Mouse (Mus musculus) stomach, embryonic 14.5 days (tissue): ENCODE results near the gene Spata31d1b. TPM values are rescaled to one million over a fixed set of nuclear protein-coding genes. Genes with fewer than 3 reads are reported as not detected.
"Not testable (repeated sequence)": the region's sequence is repeated elsewhere in the genome, so short reads cannot be mapped to it uniquely, and the experiment has no call there.

Experiments
- ATAC-seq: fragments of 200-750 bp; cut with Nextera tagmentation; 2 replicates; pipeline ENCODE4 v1.8.0; 2017; ENCODE audit warnings: low read depth, moderate TSS enrichment; ENCODE audit not compliant: insufficient number of reproducible peaks, insufficient read depth, low FRiP score
- H3K27ac ChIP-seq: fragments of 300-500 bp; sonication (generic); 2 replicates; pipeline ENCODE4 v1.5.1; 2014; ENCODE audit warnings: mild to moderate bottlenecking, low read length, moderate library complexity, mixed read lengths
- H3K27me3 ChIP-seq: fragments of 300-500 bp; sonication (generic); 2 replicates; pipeline ENCODE4 v1.6.1; 2014; ENCODE audit warnings: low read length, control low read depth, mixed read lengths; ENCODE audit not compliant: control insufficient read depth, insufficient read depth
- H3K36me3 ChIP-seq: fragments of 300-500 bp; sonication (generic); 2 replicates; pipeline ENCODE4 v1.6.1; 2014; ENCODE audit warnings: mild to moderate bottlenecking, control low read depth, low read length, moderate library complexity, mixed read lengths; ENCODE audit not compliant: control insufficient read depth, insufficient read depth
- H3K4me1 ChIP-seq: fragments of 300-500 bp; sonication (generic); 2 replicates; pipeline ENCODE4 v1.6.1; 2014; ENCODE audit warnings: low read length, control low read depth, mixed read lengths; ENCODE audit not compliant: control insufficient read depth, insufficient read depth
- H3K4me2 ChIP-seq: fragments of 300-500 bp; sonication (generic); replicated peaks from 2 replicates; pipeline ENCODE4 v1.6.1; 2014; ENCODE audit warnings: low read depth, low read length, control low read depth
- H3K4me3 ChIP-seq: fragments of 300-500 bp; sonication (generic); 2 replicates; pipeline ENCODE4 v1.5.1; 2014; ENCODE audit warnings: low read depth, low read length, control low read depth
- H3K9ac ChIP-seq: fragments of 300-500 bp; sonication (generic); replicated peaks from 2 replicates; pipeline ENCODE4 v1.6.1; 2014; ENCODE audit warnings: low read depth, mild to moderate bottlenecking, control low read depth, low read length, moderate library complexity, mixed read lengths
- H3K9me3 ChIP-seq: fragments of 300-500 bp; sonication (generic); 2 replicates; pipeline ENCODE4 v1.6.1; 2016; ENCODE audit warnings: low read depth, low read length, control low read depth; ENCODE audit not compliant: control insufficient read depth
- WGBS: fragments of 180-500 bp; shearing (Covaris S2); extraction: QIAGEN DNeasy Blood & Tissue Kit; methylation state at CpG from one replicate; pipeline ENCODE4 v1.1.7; 2014; 5-methylcytosine and 5-hydroxymethylcytosine counted together
- polyA plus RNA-seq: library from polyadenylated mRNA; unstranded; fragments of >200 nt; fragmentation: Nextera tagmentation; extraction: Ambion mirVana; gene quantifications from 2 replicates; pipeline ENCODE4 v1.2.1, GENCODE M21; 2014

Spata31d1b gene
- polyA plus RNA-seq, 1 experiment from 2014 or later = not detected

DNA sequence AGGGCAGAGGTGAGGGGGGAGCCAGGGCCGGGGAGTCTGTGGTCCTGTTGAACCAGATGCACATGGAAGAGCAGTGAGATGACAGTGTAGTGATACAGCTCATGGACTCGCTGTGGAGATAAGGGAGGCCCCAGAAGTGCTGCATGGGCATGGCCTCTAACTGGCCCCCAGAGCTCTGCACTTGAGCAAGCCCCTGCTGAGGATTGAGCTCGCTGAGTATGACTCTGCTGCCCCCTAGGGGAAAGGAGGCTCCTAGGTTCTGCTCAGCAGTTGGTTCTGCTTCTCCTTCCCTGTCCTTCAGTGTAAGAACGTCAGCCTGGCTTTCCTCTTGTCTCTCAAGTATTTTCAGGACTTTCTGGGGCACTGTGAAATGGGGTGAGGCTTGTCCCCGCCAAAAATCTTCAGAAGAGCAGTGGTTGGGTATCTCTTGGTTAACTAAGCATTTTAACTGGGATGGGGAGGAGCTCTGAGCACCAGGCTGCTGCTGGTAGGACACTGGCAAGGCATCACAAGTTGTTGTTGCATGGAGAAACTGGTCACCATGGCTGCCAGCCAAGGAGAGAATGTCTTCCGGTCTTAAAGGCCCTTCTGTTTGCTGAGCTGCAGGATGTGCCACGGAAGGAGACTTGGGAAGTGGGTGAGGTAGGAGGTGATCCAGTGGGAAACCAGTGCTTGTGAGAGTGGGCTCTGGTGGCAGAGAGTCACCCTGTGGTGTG is 16.5 kb downstream of the Spata31d1b start:
- Histone ChIP-seq H3K9ac (no peak overlapping the region), H3K27ac (no peak overlapping the region), H3K27me3 (no peaks in the 10 kb centered on the region), H3K4me2 (no peak overlapping the region), H3K36me3 (no peaks in the 10 kb centered on the region), H3K4me1 (no peaks in the 10 kb centered on the region), H3K4me3 (no peak overlapping the region), H3K9me3 (no peaks in the 10 kb centered on the region)
- peak; percentile 89 for ATAC-seq
- 22% methylated on average over 7 of the region's 7 CpGs for WGBS

DNA sequence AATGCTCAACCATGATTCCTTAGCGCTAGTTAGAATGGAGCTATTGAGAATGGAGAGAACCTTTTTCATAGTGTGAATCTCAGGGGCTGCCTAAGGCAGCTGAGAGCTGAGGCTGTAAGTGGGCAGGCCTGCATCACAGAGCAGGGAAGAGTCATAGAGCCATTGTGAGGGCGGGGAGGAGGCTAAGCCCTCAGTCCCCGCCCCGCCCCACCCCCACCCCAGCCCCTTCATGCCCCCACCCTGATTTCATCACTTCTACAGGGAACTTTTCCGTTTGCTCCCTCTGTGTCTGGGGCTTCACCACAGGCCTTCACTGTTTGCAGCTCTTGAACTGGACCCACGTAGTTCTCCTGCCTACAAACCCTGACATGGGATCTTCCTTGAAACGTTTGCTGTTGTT is 19.6 kb downstream of the Spata31d1b start, which contains the start of gene Spata31d1d:
Spata31d1d (minus strand) TSS at position 101 of the 400 bp plus-strand sequence.
- Histone ChIP-seq H3K4me1 (no peaks in the 10 kb centered on the region), H3K4me2 (no peak within 1 kb of the TSS), H3K9me3 (no peaks in the 10 kb centered on the region), H3K9ac (no peak within 1 kb of the TSS), H3K4me3 (no peak within 1 kb of the TSS), H3K27ac (no peak within 1 kb of the TSS), H3K36me3 (no peaks in the 10 kb centered on the region), H3K27me3 (no peaks in the 10 kb centered on the region)
- WGBS = 43% methylated on average over 7 of the region's 7 CpGs
- no peak for ATAC-seq

DNA sequence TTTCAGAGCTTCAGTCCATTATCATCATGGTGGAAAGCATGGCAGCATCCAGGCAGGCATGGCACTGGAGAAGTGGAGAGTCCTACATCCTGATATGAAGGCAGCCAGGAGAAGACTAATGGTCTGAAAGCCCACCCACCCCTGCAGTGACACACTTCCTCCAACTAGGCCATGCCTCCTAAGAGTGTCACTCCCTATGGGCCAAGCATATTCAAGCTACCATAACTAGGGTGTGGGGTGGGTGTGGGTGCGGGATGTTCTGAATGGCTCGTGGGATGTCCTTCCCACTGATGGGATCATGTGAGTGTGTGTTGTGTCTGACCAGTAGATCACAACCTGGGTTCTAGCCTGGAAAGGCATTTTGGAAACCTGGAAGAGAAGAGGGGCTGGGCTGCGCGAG is 21.9 kb downstream of the Spata31d1b start:
- H3K9me3 ChIP-seq = no peaks in the 10 kb centered on the region
- no peak for ATAC-seq
- H3K4me1 ChIP-seq = no peaks in the 10 kb centered on the region
- H3K36me3 ChIP-seq = no peaks in the 10 kb centered on the region
- H3K9ac ChIP-seq = no peak overlapping the region
- no peak overlapping the region for H3K27ac ChIP-seq
- H3K27me3 ChIP-seq = no peaks in the 10 kb centered on the region
- no peak overlapping the region for H3K4me2 ChIP-seq
- WGBS = 88% methylated on average over 2 of the region's 4 CpGs
- H3K4me3 ChIP-seq = no peak overlapping the region

DNA sequence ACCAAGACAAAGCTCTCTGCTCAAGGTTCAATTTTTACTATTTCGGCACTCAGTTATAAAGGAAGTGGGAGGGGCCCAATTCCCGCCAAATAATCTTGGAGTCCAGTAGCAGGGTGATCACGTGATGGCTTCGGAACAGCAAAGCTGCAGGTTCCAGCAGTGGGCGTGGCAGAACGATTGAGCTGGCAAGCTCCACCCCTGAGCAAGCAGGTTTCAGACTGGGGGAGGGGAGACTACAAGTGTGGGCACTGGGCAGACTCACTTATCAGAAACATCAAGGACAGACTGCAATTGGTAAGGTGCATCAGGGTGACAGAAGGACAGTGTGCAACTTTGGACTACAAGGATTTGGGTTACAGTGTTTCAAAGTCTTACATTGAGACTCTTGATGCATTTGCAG is 22.3 kb downstream of the Spata31d1b start:
- 0 out of 2 replicates have a peak, but pooled peaks have one; percentile 17 for ATAC-seq
- H3K27ac ChIP-seq, H3K9ac ChIP-seq, H3K4me2 ChIP-seq, H3K4me3 ChIP-seq, H3K36me3 ChIP-seq, H3K9me3 ChIP-seq, H3K4me1 ChIP-seq, H3K27me3 ChIP-seq: not testable (repeated sequence)
- WGBS = 23% methylated on average over 5 of the region's 6 CpGs

DNA sequence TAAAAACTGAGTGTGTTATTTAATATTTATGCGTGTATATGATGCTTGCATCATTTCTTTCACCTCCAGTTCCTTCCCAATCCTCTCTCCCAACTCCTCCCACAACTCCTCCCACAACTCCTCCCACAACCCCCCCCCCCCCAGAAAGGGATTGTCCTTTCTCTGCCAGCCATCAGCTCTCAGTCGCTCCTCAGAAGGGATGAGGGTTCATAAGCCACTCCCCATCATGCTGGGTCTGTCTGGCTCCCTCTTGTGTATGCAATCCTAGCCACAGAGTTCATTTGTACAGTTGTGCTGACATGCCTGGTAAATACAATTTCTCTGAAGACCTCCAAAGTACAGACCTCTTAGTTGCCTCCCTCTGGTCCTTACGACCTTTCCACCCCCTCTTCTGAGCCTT is 23.1 kb downstream of the Spata31d1b start:
- peak; percentile 69; the same call in 1 of the 2 replicates for ATAC-seq
- 19% methylated on average over 3 of the region's 3 CpGs for WGBS
- no peak overlapping the region for H3K9ac ChIP-seq
- H3K27ac ChIP-seq = no peak overlapping the region
- H3K4me3 ChIP-seq = no peak overlapping the region
- H3K36me3 ChIP-seq = no peaks in the 10 kb centered on the region
- no peaks in the 10 kb centered on the region for H3K27me3 ChIP-seq
- no peak overlapping the region for H3K4me2 ChIP-seq
- H3K9me3 ChIP-seq = no peaks in the 10 kb centered on the region
- H3K4me1 ChIP-seq = no peaks in the 10 kb centered on the region

DNA sequence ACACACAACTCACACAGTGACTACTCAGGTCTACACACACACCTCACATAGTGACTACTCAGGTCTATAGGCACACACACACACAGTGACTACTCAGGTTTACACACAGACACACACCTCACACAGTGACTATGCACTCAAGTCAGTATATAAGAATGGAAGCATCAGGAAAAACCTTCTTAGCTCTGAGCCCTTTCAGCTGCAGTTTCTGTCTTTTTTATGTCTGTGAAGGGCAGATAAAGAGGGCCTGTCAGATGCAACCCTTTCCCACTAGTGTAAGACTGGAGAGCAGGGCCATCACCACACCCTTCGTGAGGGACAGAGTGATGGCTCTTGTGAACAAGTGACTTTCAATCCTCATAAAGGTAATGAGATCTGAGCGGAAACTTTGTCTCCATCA is 26.4 kb downstream of the Spata31d1b start:
- H3K27ac ChIP-seq = no peak overlapping the region
- no peak overlapping the region for H3K9ac ChIP-seq
- 84% methylated on average over 2 of the region's 2 CpGs for WGBS
- no peak overlapping the region for H3K4me3 ChIP-seq
- no peaks in the 10 kb centered on the region for H3K9me3 ChIP-seq
- H3K27me3 ChIP-seq = no peaks in the 10 kb centered on the region
- H3K36me3 ChIP-seq = no peaks in the 10 kb centered on the region
- no peak for ATAC-seq
- no peaks in the 10 kb centered on the region for H3K4me1 ChIP-seq
- H3K4me2 ChIP-seq = no peak overlapping the region

DNA sequence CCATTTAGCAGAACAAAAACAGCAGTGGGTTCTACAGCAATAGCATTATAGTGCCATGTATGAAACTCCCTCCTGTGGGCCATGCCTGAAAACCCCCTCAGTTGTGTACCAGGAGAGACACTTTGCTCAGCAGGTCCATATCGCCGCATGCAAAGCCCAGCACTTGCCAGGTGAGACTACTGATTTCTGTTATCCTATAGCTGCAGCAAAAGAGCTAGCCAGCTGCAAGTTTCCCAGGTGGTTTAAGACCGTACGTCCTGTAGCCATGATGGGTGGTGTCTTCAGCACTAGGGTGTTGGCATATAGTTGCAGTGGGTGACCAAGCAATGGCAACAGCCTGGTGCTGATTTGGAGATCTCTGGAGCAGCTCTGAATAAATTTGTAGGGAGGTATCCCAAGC is 27.3 kb downstream of the Spata31d1b start:
- Histone ChIP-seq H3K4me3 (no peak overlapping the region), H3K4me1 (no peaks in the 10 kb centered on the region), H3K4me2 (no peak overlapping the region), H3K27me3 (no peaks in the 10 kb centered on the region), H3K27ac (no peak overlapping the region), H3K36me3 (no peaks in the 10 kb centered on the region), H3K9me3 (no peaks in the 10 kb centered on the region), H3K9ac (no peak overlapping the region)
- 90% methylated on average over 4 of the region's 4 CpGs for WGBS
- no peak for ATAC-seq

DNA sequence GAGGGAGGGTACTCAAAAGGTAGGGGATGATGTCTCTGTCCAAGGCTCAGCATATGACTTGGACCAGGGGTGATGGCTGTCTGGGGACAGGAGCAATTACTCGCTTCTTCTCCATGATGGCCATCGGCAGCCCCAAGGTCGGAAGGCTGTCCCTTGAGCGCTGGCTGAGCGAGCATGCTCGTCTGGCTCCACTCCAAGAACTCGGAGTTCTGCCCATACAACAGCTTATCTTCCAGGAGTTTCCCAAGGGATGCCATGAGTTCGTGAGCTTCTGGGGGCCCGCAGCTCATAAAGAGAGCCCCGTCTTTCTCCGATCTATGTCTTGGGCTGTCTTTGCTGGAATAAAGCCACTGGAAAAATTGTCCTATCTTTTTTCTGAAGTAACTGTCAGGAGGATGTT is 29.0 kb downstream of the Spata31d1b start:
- Histone ChIP-seq H3K27me3 (no peaks in the 10 kb centered on the region), H3K4me1 (no peaks in the 10 kb centered on the region), H3K4me2 (no peak overlapping the region), H3K9ac (no peak overlapping the region), H3K27ac (no peak overlapping the region), H3K4me3 (no peak overlapping the region), H3K36me3 (no peaks in the 10 kb centered on the region), H3K9me3 (no peaks in the 10 kb centered on the region)
- no peak for ATAC-seq
- 91% methylated on average over 11 of the region's 11 CpGs for WGBS

DNA sequence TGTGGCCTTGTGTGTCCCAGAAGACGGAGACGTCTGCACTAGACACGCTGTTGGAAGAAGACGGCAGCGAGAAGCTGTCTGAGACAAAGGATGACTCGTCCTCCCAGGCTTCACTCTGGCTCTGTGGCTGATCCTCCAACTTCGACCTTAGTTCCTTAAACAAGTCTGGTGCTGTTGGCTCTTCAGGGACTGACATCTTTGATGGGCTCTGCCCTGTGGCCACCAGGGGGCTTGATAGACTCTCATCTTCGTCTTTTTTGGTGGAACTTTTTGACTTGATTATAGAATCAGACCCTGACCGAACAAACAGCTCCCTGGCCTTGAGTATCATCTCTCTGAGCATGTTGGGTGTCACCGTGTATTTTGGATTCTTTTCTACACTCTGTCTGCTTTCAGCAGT is 29.6 kb downstream of the Spata31d1b start:
- H3K27ac ChIP-seq = no peak overlapping the region

More for the DNA sequence above, 29.6 kb downstream of the Spata31d1b start:
- H3K36me3 ChIP-seq = no peaks in the 10 kb centered on the region
- no peak overlapping the region for H3K4me2 ChIP-seq
- no peaks in the 10 kb centered on the region for H3K9me3 ChIP-seq
- WGBS = 70% methylated on average over 10 of the region's 10 CpGs
- ATAC-seq = no peak
- no peak overlapping the region for H3K4me3 ChIP-seq
- H3K9ac ChIP-seq = no peak overlapping the region
- H3K27me3 ChIP-seq = no peaks in the 10 kb centered on the region
- no peaks in the 10 kb centered on the region for H3K4me1 ChIP-seq
